Mouse (Mus musculus) cerebellum, adult 2 months (tissue): ENCODE data around the gene Hist1h3f.
"Not testable (repeated sequence)": the region's sequence is repeated elsewhere in the genome, so short reads cannot be mapped to it uniquely, and the experiment has no call there.

ENCODE experiments used
- CTCF ChIP-seq: fragments of 200-500 bp; IDR thresholded peaks from 2 replicates; pipeline ENCODE4 v1.5.1; 2011; ENCODE audit warnings: low read depth, mild to moderate bottlenecking, control low read depth, low read length, moderate library complexity, borderline replicate concordance; ENCODE audit not compliant: insufficient read depth
- POLR2A ChIP-seq: fragments of 200-500 bp; IDR thresholded peaks from 2 replicates; pipeline ENCODE4 v1.6.1; 2011; ENCODE audit warnings: low read length, control low read depth, borderline replicate concordance; ENCODE audit not compliant: insufficient read depth

DNA sequence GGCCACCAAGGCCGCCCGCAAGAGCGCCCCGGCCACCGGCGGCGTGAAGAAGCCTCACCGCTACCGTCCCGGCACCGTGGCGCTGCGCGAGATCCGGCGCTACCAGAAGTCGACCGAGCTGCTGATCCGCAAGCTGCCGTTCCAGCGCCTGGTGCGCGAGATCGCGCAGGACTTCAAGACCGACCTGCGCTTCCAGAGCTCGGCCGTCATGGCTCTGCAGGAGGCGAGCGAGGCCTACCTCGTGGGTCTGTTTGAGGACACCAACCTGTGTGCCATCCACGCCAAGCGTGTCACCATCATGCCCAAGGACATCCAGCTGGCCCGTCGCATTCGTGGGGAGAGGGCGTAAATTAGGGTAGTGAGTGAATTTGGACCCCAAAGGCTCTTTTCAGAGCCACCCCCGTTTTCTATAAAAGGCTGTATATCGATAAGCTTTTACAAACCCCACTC is 32.0 kb downstream of the Hist1h3f start:
- not testable (repeated sequence) for TF ChIP-seq CTCF, POLR2A
